Mouse (Mus musculus) monocyte, adult 2 months (primary cell): ENCODE measurements around the gene Il33.

ENCODE experiments used
- DNase-seq, 2 experiments: peaks; one replicate each; pipeline ENCODE4 v3.0.0; 2022; ENCODE audit warnings: low spot score in 2 of 2, low read depth in 1 of 2

Il33 gene

DNA sequence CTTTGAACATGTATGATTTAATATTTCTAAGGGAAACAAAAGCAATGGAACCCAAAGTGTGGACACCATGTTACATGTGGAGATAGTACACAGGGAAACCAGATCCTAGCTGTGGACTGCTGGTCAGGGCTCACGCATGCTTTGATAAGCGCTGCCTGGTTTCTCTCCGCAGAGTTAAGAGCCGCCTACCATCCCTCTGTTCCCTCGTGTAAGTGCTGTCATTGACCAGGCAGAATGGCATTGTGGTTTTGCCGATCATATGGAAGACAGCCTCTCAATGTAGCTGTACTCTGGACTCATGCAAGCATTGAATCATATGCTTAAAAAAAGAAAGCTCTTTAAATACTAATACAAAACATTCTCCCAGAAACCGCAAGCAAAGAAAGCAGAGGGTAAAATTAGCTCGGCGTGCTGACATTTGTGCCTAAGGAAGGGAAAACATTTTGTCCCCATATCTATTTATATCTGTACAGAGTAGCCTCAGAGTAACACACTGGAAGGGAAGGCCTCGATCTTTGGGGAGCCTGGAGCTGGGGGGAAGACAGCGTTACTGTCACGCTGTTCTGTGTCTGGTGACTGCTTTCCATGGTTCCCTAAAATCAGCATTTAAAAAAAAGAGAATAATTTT, 61.7 kb downstream of the Il33 start:
- DNase-seq: no peak

DNA sequence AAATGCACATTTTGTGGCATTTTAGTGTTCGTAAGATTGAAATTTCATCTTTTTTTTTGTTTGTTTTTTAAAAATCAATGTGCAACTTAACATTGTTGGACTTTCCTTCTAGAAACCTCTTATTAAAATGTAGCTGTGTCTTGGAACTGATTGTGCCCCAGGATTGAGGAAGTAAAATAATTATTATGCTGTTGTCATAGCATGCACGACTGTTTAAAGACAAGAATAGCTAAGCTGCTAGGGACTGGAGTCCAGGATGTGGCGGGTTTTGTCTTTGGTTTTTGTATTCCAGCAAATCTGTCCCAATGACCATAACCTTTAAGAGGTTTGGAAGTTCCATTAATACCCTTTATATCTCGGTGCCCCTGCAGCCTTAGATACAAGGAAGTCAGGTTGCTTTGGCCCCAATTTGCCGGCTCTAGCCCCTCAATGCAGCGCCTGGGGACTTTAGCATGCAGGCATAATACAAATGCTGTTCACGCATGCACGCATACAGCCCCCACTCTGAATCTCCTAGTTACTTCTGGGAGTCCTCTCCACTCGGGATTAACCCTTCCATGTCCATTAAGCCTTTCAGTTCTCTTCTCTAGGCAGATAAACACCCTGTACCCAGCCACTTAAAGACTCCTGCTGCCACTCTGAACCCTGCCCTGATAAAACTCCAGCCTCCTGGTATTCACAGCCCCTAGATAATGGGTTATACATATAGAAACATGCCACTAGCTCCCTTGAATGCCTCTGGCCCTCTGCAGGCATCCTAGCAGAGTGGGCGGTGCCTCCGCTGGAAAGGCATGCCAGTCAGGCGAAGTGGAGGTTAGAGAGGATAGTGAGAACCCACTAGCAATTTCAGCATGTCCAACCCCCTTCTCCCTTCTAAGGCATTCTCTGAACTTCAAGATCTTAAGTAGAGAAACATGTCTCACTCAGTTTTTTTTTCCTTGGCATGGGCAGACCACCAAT, 75.8 kb downstream of the Il33 start:
- DNase-seq: no peak

DNA sequence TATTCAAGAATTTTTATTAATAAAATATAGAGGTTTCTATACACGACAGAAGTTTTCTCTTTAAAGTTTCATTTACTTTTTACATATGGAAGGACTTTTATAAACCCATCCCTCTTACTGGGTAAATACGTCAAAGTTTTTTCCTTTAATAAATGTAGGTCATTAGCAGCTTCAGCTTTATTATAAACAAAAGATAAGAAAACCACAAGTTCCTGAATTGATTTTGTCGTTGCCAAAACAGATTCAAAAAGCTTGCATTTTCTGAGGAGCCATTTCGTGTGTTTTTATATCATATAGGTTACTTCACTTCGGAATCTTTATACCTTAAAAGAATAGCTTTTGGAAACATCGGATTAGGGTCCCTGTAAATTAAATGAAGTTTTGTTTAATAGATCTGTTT, 76.6 kb downstream of the Il33 start:
- no peak for DNase-seq

DNA sequence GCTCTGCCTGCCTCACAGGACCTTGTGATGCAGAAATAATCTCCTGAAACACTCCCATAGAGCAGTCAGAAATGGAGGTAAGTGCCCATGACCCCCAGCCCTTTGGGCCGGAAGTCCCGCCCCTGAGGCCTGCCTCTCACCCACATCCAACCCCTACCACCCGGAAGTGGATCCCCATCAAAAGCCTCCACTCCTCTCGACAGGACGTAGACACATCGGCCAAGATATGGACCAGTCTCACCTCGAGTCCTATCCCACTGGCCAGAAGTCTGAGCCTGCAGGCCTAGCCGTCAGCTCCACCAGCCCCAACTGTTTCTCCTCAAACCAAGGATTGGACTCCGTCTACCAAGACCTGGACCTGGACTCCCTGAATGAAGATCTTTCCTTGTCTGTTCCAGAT, 78.7 kb downstream of the Il33 start, which contains the start of gene Trpd52l3:
Trpd52l3 (plus strand) TSS at position 170 of the 400 bp plus-strand sequence.
- no peak for DNase-seq

DNA sequence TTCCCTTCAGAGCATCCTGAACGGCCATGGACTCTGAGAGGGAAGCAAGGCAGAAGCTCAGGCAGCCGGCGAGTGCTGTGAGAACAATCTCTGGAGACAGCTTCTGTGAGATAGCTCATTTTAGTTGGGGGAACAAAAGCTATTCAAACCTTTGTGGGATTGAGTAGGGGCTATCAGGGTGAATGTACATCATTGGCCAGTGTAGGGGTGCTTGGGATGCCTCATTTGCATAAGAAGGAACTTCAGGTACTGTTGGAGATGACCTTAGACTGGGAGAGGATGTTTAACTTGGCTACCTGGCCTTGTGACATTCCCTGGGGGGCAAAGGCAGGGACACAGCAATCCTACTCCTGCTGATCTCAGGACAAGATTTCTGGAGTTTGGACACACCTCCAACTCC, 81.5 kb downstream of the Il33 start:
- no peak for DNase-seq
